Mouse (Mus musculus) left cerebral cortex, postnatal 14 days (tissue): ENCODE data around the gene Emx1. TPM values are rescaled to one million over a fixed set of nuclear protein-coding genes. Genes with fewer than 3 reads are reported as not detected.
"Not testable (repeated sequence)": the region's sequence is repeated elsewhere in the genome, so short reads cannot be mapped to it uniquely, and the experiment has no call there.

Experiments used
- DNase-seq, 2 experiments: peaks; one replicate each; pipeline ENCODE4 v3.0.0; 2021 to 2022; ENCODE audit warnings: low spot score in 2 of 2, mixed read lengths in 1 of 2
- intact Hi-C: fragments of 180-260 bp; cut with DNase I; formaldehyde crosslinking; loops from one replicate; pipeline ENCODE4 v1.15.1; 2025
- long read RNA-seq, 2 experiments: library from polyadenylated mRNA; stranded (forward); transcript quantifications; one replicate each; pipeline ENCODE4 v2.0.0; 2021
- total RNA-seq, 2 experiments: library from RNA; stranded (reverse); gene quantifications; 2 replicates each; pipeline ENCODE4 v1.2.3; 2021

Gene Emx1
- 10 to 100 TPM; 39.9 to 41.6 TPM for total RNA-seq
- long read RNA-seq, experiment 1, transcript Emx1-201 (3 exons, 1,561 nt) = major isoform, 20 of 21 reads
- long read RNA-seq, experiment 1, partial matches to known transcripts = 0 of 21 reads
- long read RNA-seq, experiment 1, other reads (novel, unspliced or antisense) = 1 of 21 reads
- long read RNA-seq, experiment 2, transcript Emx1-201 (3 exons, 1,561 nt) = major isoform, 13 of 15 reads
- long read RNA-seq, experiment 2, partial matches to known transcripts = 0 of 15 reads
- long read RNA-seq, experiment 2, other reads (novel, unspliced or antisense) = 1 of 15 reads

DNA sequence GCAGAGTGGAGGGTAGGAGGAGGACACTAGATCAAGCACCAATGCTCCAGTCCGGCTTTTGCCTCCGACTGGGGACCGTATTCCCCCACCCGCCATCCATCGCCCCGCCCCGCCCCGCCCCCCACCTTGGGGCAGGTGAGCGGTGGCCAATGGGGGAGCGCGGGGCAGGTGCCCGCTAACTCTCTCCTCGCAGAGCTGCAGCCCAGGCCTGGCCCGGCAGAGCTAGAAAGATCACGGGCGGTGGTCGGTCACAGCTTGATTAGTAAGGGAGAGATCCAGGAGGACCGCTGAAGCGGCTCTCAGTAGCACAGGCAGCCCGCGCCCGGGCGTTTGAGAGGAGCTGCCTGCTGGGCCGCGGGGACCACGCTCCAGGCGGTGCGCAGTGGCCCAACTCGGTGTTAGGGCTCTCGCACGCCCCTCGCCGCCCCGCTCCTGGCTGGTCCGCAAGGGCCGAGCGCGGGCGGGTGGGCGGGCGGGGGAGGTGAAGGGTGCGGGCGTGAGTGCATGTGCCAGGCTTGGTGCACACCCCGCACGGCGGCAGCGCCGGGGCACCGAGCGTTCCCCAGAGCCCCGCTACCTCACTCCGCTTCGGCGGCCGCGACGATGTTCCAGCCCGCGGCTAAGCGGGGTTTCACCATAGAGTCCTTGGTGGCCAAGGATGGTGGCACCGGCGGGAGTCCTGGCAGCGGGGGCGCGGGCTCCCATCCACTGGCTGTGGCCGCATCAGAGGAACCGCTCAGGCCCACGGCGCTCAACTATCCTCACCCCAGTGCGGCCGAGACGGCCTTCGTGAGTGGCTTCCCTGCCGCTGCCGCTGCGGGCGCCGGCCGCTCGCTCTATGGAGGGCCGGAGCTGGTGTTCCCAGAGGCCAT lies at the start of gene Emx1:
Gene Emx1 (plus strand): TSS at position 99 of the 872 bp plus-strand sequence.
- intact Hi-C loops = no loop called here
- DNase-seq = peak; percentile 59 to 69

DNA sequence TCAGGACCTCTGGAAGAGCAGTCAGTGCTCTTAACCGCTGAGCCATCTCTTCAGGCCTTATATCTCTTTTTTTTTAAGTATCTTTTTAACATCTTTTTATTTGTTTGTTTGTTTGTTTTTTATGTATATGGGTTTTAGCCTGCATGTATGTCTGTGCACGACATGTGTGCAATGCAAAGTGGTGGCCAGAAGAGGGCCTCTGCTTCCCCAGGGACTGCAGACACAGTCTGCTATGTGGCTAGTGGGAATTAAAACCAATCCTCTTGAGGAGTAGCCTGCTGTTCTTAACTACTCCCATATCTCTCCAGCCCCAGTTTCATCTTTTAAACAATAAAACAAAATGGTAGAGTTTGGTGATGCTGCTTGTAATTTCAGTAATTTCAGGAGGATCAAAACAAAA lies 47.7 kb upstream of the Emx1 start:
- intact Hi-C loops = no loop called here
- DNase-seq = no peak

DNA sequence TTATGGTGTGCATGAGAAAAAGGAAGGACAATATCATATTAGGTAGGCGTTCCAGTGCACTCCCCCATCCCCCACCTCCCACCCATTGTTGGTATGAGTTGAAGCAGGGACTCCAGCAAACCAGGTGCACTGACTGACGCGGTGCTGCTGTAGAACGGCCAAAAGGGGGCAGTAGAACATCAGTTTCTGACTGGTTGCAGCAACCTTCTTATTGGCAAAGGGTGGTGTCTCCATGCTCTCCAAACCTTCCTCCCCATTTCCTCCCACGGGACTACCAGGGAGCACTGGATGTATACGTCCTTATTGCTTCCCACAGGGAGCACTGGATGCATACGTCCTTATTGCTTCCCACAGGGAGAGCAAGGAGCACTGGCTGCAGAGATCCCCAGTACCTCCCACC lies 46.2 kb upstream of the Emx1 start:
- intact Hi-C loops = not testable (repeated sequence)
- peak; percentile 52 to 67 for DNase-seq

DNA sequence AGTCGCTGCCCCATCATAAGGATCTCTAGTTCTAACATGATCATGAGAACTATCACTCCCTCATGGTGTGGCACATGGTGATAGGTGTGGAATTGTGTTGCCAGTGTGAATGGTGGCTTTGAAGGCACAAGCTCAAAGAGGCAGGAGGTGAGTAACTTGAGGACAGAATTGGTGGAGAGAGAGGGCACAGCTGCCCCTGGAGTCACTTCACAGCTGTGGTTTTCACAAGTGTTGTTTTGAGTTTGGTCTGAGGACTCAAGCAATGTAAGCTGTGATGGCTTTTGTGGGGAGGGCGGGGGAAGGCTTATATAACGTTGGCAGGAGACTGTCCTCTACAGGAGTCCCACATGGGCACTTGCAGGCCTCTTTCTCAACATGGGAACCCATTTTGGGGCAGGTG lies 42.8 kb upstream of the Emx1 start:
- DNase-seq = no peak
- intact Hi-C loops = no loop called here

DNA sequence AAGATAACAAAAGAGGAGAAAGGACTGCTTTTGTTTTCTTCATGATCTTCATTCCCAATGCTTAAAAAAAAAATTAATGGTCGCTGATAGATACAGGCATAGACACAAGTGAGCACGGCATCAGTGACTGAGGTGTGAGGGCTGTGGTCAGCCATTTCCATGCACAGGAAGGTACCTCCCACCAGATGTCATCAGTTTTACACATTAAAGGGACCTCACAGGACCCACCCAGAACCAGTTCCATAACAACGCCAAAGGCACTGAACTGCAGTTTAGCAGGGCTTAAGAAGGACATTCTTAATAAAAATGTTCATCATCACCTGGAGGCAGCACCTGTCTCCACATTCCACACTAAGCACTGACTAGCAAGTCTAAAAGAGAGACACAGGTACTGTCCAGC lies 39.6 kb upstream of the Emx1 start:
- no peak for DNase-seq
- intact Hi-C loops = no loop called here

DNA sequence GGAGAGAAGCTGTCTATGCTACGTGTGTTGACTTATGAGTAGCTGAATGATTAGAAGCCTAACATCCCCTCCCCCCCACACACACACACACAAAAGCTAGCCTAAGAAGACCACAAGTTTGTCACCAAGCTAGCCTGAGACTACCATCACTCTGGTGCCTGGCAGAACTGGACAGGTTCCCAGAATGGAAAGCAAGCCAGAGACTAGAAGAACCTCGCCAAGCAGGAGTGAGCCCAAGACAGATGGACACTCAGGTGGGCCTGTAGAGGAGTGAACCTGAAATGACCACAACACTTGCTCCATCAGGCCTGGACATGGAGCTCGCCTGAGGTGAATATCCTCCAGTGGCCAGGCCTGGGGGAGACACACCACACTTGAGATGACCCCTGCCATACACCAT lies 36.9 kb upstream of the Emx1 start:
- intact Hi-C loops = no loop called here
- DNase-seq = no peak

DNA sequence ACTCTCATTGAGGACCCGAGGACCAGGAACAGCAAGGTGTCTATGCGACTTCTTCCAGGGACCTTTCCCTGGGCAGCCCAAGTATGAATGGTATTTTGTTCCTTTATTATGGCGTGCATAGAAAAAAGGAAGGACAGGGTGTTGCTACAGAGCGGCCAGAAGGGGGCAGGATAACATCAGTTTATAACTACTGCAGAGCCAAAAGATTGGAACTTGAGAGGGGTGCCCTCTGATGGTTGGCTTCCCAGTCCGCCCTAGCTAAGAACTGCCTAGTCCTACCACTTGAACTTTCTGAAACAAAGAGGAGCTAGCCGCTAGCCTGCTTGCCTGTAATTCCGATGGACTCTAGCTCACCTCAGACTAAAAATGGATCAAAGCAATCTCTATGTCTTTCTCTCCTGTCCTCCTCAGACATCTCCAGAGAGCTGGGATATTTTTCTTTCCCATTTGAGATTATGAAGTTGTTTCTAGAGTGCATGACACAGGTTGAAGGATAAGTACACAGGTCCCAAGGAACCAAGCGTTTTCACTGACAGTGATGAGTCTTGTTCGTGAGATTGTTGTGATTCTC lies 33.2 kb upstream of the Emx1 start:
- peak; percentile 78 to 81 for DNase-seq
- intact Hi-C loops = no loop called here

DNA sequence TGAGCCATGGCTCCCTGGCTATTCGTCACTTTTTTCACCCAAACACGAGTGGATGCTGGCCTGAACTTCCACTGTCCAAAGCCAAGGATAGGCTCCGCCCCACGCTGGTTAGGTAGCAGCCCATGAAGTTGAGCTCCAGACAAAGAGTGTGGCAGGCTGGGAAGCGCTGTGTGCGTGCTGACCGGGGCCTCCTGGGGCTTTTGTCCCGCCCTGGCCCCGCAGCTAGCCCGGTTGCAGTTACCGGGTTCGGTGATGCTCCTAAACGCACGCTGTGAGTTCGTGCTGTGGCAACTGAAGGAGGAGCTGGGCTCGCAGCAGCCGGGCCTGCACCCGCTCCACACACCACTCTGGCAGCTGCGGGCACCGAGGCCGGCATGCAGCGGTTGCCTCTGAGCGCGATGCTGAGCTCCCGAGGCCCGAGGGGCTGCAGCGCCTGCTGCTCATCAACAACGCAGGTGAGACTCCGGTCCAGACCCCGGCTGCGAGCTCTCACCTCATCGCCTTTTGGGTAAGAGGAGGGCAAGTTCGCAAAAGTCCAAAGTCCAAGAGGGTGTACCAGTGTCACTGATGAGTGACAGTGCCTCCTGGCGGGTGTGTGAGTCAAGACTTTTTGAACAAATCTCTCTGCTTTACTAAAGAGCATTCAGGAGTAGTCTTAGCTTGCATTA lies 32.2 kb upstream of the Emx1 start:
- peak in 1 of 2 experiments; percentile 12 for DNase-seq
- intact Hi-C loops = no loop called here

DNA sequence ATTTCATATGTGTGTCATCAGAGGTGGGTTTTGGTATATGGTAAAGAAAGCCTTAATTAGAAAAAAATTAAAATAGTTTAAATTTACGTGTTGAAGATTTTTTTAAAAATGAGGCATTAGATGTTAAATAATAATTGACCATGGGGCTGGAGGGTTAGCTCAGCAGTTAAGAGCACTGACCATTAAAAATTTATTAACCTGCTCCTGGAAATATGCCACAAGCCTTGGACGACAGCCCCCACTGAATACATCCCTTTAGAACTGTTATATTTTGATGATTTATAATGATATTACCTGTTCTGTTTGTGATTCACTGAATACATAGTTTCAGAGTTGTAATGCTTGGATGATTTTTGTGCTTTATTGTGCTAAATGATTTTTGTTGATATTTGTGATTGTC lies 30.7 kb upstream of the Emx1 start:
- intact Hi-C loops, DNase-seq: not testable (repeated sequence)

DNA sequence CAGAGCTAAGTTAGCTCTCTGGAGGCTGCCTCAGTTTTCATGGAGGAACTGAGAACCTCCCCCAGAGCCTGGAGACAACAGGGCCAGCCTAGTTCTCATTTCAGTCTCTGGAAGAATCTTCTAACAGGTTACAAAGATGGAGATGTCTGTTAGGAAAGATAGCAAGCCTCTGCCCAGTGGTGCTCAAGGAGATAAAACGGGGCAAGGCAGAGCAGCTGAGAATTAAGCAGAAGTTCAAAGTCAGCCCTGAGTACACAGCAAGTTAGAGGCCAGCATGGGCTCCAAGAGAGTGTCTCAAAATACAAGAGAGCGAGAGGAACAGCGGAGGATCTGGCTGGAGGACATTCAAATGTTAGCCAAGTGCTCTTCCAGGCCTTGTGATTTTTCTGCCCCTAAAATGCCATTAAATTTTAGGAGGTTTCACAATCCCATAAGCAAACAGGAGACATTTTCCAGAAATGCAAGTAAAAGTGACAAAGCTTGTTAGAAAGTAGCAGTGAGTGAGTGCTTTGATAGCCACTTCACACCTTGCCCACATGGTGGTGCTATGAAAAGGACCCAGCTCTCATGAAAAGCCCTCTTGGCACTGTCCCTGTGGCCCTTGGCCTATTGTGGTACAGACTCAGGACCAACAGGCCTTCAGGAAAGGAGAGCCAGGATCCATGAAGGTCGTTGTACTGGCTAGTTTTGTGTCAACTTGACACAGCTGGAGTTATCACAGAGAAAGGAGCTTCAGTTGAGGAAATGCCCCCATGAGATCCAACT lies 29.0 kb upstream of the Emx1 start:
- intact Hi-C loops, DNase-seq: not testable (repeated sequence)

DNA sequence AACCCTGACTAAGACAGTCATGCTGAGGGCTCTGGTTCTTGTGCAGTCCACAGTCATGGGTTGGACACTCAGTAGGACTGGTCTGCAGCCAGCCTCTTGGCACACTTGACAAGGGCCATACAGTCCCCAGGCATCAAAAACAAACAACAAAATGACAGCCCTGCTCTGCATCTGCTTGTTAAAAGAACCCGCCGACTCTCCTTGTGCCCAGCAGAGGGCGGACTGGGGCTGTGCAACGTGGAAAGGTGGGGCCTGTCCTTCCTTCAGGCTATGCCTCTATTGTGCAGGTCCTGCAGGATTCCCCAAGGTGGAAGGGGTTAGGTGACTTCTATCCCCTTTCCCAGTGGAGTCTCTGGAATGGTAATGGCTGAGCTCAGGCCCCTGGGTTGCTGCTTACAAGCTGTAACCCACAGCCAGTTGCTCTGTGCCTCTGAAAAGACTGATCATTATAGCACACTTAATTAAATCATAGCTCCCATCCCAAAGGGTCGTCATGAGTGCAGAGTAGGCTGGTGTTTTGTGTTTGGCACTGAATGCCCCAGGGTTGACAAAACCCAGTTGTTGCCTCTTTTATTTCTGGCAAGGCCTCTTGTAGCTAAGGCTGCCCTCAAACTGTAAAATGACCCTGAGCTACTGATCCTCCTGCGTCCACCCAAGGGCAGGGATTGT lies 28.0 kb upstream of the Emx1 start:
- peak; percentile 55 to 70 for DNase-seq
- intact Hi-C loops = not testable (repeated sequence)

DNA sequence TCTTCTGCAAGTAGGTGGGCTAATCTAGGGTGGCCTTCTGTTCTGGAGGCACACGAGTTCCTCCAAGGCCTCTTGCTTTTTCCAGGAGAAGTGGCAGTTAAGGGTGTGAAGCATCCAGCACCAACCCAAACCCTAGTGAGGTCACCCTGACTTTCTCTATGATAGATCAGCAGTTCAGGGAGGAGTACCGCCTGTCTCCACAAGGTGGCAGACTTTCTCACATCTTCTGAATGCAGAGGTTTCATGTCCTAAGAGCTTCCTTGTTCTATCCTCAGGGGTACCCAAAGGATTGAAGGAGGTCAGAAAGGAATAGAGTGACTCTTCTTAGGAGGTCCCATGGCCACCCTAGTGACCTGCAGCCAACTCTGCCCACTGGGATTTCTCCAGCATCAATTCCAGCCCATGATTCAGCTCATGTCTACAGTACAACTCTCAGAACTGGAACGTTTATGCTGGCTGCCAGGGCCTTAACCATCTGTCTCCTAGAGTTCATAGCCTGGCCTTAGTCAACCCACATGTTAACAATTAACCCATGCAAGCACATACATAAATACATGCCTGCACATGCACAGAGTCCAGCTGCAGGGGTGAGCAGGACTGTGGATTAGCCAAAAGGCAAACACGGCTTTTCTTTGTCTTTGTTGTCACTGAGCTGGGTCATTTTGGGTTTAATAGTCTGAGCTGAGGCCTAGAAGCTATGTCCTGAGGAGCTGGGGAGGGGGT lies 26.9 kb upstream of the Emx1 start:
- intact Hi-C loops = loop anchor here (1.0 to 5.0 kb wide), 3 partner anchors 77 to 250 kb away; no protein-coding TSS in a partner anchor

DNA sequence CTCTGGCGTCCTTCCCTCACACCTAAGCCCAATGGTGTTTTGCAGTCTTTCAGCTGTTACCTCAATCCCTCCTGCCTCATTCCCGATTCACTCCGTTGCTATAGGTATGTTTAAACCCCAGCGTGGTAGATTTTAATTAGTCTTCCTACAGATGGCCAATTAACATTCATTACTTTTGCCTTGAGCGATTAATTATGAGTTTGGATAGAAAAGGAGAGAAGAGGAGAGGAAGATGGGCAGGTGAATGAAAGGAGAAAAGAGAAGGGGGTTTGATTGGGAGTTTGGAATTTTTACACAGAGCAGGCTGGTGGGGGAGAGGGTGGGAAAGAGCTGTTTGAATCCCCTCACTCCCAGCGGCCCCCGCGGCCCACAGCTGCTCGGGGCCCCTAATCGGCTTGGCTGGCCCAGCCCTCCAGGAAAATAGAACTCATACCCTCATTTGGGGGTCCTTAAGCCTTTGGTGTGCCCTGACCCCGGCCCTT lies 21.8 kb upstream of the Emx1 start:
- intact Hi-C loops = no loop called here
- DNase-seq = no peak

More for the DNA sequence above, 26.9 kb upstream of the Emx1 start:
- DNase-seq = peak; percentile 91

DNA sequence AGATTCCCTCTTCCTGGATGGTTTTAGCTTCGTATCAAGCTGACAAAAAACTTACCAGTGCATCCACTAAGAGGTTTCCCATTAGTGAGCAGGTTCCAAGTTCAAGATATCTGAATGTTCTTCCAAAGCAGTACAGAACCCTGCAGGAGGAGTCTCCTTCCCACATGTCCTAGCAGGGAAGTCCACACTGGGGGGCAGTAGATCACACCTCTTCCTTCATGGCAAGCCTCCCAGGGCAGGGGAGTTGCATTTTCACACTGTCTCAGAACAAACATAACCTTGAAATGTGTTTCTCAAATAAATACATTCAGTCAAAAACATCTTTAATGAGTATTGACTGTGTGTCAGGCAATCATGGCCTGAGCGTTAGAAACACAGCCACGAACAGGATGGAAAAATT lies 7.7 kb upstream of the Emx1 start:
- intact Hi-C loops = no loop called here
- DNase-seq = no peak

DNA sequence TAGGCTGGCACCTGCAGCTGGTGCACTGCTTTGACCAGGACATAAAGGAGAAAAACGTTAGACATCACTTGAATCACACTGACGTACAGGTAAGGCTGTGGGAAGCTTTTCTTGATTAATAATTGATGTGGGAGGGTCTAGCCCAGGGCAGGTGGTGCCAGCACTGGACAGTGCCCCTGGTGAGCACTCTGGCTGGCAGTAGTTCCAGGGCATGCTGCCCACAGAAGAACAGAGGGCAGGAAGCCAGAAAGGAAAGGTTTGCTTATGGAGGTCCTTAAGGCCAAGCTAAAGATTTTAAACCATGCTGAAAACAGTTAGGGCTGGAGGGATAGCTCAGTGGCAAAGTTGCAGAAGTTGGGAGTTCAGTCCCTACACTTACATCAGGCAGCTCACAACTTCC lies 7.2 kb upstream of the Emx1 start:
- DNase-seq = no peak
- intact Hi-C loops = no loop called here

DNA sequence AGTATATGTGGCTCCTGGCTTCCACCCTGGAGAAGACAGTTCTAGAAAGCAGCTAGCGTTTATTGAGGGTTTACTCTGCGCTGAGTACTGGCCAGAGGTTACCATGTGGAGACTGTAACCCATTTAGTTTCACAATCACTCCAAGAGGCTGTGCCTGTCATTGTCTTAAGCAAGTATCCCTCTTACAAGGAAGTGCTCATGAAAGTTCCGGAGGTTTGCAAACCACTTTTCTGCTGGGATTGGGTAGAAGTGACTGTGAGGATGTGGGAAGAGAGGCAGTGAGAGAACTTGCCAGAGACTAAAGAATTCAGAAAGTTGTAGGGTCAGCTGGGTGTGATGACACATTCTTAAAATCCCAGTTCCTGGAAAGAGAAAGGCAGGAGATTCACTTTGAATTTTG lies 3.3 kb upstream of the Emx1 start:
- intact Hi-C loops = no loop called here
- no peak for DNase-seq

DNA sequence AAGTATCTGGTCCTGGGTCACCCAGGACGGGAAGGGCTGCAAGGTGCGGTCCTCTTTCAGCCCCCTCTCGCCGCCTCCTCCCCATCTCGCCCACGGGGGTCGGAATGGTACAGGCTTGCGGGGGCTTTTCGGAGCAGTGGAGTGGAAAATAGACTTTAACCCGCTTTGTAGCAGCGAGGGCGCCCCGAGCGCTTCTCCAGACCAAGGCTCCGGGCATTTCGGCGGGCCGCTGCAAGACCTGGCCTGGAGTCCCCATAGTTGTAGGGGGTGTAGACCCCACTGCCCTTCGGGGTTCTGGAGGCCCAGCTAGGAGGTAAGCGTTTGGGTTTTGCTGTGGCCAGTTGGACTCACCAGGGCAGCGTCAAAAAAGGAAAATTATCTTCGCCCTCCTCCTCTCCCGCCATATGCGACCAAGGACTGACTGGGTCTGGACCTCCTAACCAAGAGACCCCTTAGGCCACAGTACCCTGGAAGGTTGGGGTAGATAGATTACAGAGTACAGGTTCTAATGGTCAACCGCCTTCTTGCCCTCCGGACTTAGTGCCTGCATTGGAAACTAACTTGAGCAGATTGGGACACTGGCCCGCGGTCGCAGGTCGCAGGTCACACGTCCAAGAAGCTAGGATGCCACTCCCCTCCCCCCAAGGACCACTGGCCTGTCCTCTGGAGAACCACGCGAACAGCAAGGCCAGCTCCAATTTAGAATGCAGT lies 1.1 kb upstream of the Emx1 start:
- no peak for DNase-seq
- intact Hi-C loops = no loop called here
